Mouse (Mus musculus) heart, postnatal 0 days (tissue): ENCODE measurements at regions not wholly inside any gene's neighbourhood (a gene's known extent, or its start where the extent isn't known, plus 50 kb on each side); places are given as distances from the start of the nearest gene placed in this dataset.

Source experiments
- CTCF ChIP-seq: IDR thresholded peaks from 2 replicates; pipeline ENCODE4 v1.5.1; 2016; ENCODE audit warnings: antibody characterized with exemption, control low read depth, low read depth
- EP300 ChIP-seq: IDR thresholded peaks from 2 replicates; pipeline ENCODE4 v1.6.1; 2016; ENCODE audit warnings: antibody characterized with exemption, low read depth

DNA sequence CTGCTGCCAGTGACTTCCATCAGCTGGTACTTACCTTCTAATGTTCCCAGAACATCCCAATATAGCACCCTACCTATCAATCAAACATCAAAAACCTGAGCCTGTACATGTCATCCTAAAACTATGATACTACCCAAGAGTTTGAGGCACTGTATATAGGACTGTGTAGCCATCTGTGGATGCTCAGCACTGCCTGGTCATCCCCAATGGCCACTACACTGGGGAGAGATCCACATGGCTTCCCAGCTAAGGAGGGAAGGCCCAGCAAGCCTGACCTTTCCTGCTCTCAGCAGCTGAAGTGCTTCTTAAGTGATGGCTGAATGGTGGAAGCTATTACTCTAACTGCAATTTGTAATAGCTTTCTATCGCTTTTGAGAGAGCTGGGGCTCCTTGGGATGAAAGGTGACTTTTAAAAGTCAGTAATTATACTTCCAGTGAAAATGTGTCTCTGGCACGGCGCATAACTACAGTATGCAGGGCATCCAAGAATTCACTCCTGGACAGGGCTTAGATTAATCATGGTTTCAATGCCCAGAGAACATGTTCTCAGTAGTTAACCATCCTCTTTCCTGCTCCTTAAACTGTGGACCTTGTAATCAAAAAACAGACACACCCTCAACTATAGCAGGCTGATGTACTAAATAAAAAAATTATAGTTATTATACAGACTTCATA lies 181.5 kb downstream of the Arrdc4 start:
- TF ChIP-seq CTCF = no peak
- no peak for TF ChIP-seq EP300
